Mouse (Mus musculus) liver (tissue): ENCODE measurements at regions not wholly inside any gene's neighbourhood (a gene's known extent, or its start where the extent isn't known, plus 50 kb on each side); places are given as distances from the start of the nearest gene placed in this dataset.

Source experiments
- DNase-seq: peaks from one replicate; pipeline ENCODE4 v3.0.0-alpha.2; 2020; ENCODE audit warnings: mixed read lengths

DNA sequence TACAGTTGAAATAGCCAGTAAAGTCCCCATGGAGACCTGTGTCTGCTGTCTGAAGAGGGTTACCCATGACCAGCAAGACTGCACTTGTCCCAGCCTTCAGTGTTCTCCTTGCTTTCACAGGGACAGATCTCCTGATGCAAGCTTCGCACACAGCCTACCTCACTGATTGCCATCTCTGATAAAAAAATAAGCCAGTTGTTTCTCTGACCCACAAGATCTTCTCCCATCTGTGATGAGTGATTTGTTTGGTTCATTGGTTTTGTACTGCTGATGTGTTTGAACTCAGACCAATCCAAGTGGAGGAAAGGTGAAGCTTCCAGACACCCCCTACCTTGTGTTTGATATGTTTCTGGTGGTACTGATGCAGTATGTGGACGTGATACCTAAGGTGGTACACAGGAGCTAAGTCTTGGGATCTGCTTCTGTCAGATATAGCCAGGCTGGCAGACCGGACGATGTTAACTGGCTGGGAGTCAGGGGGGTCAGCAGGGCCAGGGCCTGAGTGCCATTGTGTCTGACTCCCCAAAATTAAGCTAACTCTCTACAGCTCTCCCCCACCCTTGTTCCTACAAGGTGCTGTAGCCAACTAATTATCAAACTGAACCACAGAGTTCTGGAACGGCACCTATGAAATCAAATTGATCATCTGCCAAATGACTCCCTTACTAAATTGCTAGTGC, 139.2 kb upstream of the Cpeb2 start:
- no peak for DNase-seq

DNA sequence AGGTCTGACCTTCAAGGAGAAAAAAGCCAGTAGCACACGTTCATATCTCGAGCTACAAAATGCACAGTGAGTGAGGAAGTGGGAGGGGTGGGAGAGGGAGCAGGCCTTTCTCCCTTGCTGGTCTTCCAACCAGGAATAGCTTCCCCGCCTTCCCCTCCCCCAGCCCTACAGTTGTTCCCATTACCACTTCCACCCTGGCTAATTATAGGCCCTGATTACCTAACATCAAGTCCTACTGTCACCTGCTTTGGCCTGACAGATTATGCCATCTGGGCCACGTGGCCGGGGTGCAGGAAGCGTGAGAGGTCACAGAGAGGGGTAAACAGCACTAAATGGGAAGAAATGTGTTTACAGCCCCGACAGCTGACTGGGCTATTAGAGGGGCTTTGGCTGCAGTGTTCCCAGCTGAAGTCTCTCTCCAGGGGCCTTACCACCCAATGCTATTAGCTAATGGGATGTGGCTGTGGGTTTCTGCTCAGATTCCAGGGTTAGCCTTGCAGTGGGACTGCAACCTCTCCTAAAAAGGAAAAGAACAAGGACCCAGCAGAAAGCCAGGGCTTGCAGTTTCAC, 138.6 kb upstream of the Cpeb2 start:
- DNase-seq = peak; percentile 21

DNA sequence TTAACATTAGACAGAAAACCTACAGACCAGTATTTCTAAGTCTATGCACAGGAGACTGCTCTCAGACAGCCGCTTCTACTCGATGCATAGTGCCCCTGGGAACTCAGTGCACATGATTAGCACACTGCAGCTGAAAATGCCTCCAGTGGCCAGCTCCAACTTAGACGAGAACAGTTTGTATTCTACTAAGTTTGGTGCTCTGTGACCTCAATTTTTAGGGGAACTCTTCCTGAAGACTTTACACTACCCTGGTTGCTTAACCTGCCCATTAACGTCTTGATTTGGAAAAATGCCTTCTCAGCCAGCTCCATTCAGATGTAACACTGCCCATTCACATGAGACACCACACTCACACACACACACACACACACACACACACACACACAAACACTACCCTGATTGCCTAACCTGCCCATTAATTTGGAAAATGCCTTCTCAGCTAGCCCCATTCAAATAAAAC, 130.9 kb upstream of the Cpeb2 start:
- no peak for DNase-seq

DNA sequence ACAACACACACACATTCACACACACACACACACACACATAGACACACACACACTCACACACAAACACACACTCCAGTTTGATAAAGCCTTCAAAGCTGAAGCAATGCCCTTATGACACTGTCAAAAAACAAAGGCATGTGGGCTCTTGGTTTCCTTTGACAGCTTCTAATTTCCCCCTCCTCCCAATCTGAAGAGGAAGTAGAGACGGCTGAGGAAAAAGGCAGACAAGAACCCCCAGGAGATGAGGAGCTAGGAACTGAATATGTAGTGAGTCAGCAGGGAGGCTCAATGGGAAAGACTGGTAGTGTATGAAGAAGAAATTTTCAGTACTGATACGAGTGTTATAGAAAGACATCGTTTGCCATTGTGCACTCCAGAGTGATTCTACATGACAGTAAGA, 130.4 kb upstream of the Cpeb2 start:
- DNase-seq = no peak

DNA sequence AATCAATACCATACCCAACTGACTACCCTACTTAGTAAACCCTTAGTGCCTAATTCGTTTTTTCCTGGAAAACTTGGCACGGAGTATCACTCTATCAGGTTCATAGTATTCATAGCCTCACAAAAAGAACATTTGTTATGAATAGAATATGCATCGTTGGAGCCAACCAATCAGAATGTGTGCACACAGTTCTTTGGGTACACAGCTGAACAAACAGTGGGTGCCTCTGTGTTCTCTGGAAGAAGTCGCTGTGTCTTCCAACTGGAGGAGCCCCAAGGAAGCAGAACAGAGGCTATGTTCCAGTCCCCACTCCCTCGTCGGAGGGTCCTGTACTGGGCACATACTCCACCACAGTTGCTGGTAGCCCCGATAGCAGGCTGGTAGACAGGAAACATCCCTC, 129.2 kb upstream of the Cpeb2 start:
- DNase-seq = no peak

DNA sequence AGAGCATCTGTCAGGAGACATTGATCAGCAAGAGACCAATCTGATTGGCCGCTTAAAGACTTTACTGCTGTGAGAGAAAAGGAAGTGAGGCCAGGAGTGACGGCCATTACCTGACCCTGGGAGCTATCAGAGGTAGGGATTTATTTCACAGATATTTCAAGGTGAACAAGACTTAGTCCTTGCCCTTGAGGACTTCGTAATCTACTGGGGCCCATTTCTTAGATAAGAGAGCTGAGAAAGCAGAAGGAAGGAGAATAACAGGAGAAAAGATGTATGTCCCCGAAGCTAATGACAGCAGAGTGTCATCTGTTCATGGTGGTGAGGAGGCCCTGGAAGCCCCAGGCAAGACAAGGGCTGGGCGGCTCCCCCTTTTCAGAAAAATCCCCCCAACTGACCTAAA, 127.4 kb upstream of the Cpeb2 start:
- DNase-seq = no peak

DNA sequence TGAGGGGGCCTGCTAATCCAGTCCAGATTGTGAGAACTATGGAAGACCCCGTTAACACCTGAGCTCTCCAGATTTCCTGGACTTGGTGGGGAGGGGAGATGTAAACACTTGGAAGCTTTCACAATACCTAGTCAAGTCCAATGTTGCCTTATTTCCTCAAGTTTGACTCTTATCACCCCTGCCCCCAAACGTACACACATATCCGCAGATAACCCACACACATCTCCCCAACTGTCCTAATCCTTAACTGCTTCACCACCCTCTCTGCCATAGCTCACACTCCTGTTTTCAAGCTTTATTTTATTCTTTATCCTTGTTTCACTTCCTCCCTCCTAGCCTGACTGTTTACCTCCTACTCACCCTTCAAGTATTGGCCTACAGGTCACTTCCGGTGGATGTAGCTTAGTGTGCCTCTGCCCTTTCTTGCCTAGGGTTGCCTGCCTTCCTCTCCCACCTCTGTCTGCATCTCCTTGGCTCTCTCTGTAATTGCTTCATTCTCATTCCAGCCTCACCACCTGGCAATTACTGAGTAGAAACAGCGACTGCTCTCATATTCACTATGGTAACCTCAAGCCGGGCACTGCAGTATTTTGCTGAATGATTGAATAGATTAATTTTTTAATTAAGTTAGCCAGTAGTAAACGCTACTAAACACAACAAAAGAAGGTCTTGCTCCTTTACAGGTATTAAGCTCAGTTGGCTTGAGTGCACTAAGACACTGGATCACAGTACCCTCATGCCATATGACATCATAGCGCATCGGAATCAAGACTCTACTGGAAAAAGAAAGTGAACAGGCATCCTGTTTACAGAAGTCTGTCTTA, 125.3 kb upstream of the Cpeb2 start:
- DNase-seq = no peak

DNA sequence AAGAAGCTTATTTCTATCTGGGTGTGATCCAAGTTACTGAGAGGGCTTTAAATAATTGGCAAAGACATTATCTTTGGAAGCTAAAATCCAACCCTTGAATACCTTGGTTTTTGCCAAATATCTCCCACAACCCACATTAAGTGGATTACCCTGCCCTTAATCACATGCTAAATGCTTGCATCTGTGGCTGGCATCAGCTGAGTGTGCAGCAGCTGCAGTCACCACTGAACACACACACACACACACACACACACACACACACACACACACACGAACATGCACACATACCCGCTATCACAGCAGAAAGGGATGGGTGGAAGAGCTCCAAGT, 124.7 kb upstream of the Cpeb2 start:
- DNase-seq = no peak

DNA sequence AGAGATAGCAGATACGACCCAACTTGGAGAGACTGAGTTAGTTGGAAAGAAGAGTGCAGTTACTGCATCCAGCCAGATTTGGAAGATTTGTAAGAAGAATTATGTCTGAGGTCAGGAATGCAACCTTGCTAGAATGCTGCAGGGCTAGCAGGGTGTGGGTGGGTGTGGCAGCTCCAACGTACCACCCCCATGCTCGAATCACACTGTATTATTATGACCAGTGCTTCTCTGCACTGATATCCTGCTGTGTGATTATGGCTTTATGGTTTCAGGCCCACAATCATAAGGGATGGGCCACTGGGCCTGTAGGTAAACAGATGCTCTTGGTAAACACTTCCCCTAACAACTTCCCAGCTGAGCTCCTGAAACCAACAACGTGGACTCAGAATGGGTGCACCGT, 122.8 kb upstream of the Cpeb2 start:
- DNase-seq = no peak

DNA sequence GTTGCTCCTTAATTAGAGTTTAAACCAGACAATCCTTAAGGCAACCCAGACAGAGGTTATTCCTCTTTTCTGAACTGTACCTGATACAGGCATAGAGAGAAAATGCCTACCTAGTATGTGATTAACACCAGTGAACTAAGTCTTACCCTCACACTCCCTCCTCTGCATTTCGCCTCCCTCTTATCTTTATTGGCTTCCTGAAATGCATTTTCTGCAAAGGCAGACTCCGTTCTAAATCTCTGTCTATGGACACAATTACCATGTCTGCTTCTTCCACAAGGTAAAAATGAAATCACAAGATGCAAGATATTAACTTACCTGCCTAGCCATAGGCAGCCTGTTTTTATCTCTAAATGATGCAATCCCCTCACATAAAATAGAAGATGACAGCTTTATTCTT, 121.2 kb upstream of the Cpeb2 start:
- DNase-seq = no peak

DNA sequence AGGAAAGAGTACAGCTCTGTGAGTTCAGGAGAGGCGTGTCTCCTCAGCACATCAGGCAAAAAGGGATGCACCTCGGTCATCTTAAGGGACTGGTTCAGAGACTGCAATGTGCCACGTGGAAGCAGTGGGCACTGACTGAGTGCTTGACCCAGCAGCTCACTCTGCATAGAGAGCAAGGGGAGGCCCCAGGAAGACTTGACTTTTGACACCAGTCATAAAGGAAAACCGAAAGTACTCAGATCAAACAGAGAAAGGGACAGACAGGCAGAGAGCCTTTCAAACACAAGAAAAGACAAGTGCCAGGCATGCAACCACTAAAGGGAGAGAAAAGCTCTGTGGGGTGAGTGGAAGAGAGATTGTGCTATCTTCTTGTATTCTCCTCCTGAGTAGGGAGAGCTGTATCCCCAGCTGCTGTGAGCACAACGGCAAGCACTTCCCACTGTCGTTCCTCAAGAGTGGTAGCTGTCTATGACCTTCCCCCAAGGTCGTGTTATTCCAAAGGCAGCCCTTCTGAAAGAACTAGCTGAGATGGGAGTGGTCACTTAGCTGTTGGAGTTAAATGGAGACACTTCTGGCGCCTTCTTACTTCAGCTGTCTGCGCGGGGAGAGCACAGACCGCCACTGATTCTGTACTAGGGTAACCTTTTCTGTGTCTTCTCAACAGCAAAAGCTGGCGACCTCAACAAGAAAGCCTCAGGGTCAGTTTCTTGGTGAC, 119.4 kb upstream of the Cpeb2 start:
- no peak for DNase-seq

DNA sequence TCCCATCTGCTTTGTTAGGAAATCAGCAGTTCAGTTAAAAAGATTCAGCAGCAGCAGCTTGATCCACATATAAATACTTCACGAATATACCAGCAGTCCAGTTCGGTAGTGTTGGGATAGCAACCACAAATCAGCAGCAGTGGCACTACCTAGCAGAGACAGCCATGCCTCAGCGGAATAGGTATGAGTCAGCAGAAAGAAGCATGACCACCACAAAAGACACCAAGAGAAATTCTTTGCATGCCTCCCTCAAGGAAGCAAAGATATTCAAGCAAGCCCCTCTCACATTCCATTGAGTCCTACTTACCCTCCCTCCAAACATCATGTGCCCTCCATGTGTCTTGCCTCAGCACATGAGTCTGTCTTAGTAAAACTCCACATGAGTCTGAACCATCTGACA, 117.5 kb upstream of the Cpeb2 start:
- no peak for DNase-seq

DNA sequence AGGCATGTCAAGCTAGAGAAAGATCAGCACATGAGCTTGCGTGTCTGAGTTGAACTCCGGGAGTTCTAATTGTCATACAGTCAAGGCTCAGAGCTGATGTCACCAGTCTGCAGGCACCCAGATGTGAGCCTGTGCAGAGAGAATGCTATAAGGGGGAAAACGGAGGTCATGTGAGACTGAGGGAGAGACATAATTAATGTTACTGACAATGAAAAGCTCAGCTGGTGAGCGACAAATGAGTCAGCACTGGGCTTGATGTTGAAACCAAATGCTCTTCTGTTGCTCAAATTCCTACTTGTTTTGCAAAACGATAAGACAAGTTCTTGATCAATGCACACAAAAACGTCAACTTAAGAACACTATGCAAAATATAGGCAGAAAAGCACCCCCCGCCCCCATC, 116.1 kb upstream of the Cpeb2 start:
- DNase-seq = no peak

DNA sequence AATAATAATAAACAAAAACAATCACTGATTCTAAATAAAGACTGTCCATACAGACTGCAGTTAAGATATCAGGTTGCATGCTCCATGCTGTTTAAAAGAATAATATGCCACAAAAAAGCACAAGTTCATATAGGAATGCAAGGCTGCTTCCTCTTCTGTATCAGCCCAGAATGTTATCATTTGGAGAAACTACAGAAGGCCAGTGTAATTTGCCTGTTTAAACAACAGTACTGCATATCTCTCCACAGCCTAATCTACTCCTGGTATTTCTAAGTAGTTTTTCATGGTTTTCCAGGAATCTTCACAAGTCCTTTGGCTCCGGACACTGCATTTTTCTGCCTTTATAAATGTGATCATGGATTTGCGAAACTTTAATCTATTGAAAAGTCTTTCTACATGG, 111.9 kb upstream of the Cpeb2 start:
- DNase-seq = no peak

DNA sequence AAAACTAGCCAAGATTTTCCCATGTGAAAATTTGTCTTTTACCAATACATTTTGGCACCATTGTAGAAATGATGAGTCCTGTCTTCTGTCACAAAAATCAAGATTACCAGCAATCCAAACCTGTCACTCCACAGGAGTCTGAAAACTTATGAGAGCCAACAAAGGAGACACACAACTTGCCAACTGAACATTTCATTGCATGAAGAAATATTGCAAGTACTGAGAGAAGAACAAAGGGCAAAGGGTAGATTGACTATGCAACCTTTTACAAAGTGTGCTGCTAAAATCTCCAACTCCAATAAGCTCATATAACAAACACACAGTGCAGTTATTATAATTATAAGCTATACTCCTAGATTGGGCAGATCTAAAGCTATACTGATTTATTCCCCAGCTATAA, 108.7 kb upstream of the Cpeb2 start:
- no peak for DNase-seq

DNA sequence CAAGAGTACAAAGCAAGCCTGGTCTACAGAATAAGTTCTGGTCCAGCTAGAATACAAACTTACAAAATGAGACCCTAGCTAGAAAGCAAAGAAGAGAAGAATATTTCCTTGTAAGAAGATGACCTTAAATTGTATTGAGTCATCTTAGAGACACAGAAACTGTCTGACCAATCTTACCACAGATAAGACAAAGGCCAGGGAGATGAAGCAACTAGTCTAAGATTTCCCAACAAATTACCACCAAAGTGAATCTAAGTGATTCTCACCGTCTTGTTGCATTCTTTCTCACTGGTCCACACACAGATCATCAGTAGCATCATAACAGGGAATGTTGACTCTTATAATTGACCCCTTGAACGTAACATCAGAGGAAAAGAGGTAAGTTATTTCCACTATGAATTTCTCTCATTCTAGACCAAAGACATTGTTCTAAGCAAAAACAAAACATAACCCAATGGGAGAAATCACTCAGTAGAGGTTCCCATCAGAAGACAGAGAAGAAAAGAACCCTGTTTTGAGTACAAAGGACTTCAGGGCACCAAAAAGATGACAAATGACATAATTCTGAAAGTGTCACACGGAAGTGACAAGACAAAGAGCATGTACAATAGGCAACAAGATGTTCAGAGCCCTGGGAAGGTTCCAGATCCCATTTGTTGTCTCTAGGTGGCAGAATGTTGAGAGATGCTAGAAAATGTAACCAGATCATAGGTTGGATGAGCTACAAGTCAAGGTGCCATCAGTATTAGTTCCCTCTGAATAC, 107.0 kb upstream of the Cpeb2 start:
- DNase-seq = no peak

DNA sequence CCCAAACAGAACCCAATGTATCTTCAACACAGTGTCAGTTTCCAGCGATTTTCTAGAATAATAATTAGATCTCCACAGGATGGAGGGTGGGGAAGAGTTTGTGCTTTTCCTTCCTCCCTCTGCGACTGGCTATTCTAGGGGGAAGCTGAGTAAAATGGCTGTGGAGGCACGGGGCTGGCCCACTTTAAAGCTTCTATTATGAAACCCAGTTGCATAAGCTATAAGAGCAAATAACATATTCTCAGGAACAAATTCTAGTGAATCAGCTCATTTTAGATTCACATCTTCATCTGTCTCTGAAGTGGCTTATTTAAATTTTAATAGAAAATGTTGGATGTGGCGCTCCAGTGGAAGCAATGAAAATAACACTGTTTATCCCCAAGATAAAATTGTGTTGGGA, 102.6 kb upstream of the Cpeb2 start:
- DNase-seq = no peak

DNA sequence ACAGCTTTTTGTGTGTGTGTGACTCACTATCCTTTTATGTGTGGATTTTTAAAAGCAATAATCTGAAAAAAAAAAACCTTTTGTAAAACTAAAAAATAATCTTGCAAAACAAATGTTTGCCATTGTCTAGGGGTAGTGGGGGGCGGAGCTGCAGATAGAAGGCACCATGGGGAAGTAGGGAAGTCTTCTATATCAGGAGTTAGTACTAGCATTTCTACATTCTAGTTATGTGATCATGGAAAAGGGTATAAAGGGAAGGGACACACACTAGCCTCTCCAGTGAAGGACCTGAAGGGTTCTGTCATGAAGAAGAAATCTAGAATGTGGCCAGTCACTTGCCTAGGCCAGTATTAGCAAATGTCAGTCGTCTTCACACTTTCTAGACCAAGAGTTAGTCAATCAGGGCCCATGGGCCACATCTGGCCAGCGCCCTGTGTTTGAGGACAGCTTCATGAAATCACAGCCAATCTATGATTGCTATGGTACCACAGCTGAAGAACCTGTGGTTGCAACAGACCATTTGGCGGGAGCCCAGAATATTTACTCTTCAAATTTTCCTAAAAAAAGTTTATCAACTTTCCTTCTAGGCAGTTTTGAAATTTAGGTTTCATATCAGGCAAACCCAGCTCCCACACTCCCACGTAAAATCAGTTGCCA, 101.9 kb upstream of the Cpeb2 start:
- DNase-seq = no peak

DNA sequence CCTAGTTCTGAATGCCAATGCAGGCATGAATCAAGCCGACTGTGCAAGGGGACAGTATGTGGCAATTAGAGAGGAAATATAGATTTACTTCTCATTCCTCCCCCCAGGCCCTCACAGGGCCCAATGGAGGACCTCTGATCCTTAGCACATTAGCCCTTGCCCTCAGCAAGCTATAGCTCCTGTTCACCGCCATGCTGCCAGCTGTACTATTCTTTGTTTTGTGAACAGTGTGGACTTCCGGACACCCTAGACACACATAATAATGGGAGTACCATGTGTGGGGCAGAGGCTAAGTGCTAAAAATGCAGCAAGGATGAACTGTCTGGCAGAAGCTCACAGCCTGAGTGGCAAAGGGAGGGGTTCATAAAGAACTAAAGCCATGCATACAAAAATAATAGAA, 99.3 kb upstream of the Cpeb2 start:
- DNase-seq = no peak

DNA sequence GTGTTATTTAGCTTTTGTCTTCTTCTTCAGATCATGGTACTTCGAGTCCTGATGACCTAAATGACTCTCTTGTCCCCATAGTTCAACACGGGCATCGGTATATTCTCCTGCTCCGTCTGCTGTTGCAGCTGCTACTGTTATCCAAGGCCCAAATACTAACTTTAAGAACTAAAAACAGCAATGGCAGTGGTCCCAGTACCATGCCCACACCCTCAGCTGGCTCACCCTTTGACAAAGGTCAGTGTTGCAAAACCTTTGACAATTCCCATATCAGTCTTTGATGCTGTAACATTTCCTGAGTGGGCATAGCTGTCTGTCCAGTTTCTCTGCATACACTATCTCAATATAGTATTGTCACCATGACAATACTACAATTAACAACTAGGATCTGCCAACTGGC, 96.8 kb upstream of the Cpeb2 start:
- no peak for DNase-seq

DNA sequence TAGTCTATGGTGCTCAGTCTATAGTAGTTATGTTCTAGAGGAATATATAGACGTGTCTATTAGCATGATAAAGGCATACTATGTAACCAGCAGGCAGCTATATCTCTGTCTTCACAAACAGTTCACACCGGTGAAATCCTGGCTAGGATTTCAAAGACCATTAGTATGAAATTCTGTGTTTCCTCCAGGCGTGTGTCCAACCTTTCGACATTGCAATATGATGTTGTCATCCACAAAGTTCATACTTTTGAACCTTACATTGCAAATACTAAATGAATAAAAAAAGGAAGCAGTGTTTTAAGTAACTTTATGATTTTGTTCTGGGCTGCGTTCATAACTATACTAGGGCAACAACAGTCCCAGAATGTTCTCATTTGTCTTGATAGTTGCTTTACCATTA, 95.2 kb upstream of the Cpeb2 start:
- no peak for DNase-seq

DNA sequence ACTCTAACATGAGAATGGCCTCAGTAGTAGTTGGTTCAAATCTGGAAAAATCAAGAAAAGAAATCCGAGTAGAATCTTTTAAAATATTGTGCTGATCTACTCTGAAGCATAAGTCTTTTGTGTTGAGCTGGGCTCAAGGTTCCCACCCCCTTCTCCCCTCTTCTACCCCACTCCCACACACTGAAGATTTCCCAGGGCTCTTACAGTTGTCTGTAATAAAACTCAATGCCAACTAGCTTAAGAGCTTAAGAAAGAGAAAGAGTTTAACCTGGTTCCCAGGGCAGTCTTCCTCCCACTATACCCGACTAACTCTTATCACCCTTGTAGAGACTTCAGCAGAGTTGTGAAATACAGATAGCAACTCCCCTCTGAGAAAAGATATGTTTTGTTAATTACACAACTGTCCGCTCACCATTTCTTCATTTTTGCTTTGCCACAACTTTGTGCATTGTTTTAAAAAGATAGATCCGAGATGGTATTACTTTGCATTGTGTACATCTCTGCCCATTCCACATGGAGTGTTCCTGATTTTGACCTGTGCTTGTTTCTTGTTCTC, 94.0 kb upstream of the Cpeb2 start:
- DNase-seq = no peak
